Mouse (Mus musculus) frontal cortex, adult 2 months (tissue): Measurements from ENCODE around the gene Mdk. TPM values are rescaled to one million over a fixed set of nuclear protein-coding genes. Genes with fewer than 3 reads are reported as not detected.

Source experiments
- DNase-seq, 2 experiments: peaks; one replicate each; pipeline ENCODE4 v3.0.0; 2022; ENCODE audit warnings: low spot score in 1 of 2; ENCODE audit errors: extremely low spot score in 1 of 2
- polyA plus RNA-seq: library from polyadenylated mRNA; depleted of rRNA; stranded (reverse); fragments of >200 nt; gene quantifications from 2 replicates; pipeline ENCODE4 v1.2.3, GENCODE M21; 2012

The Mdk gene
- polyA plus RNA-seq, 1 experiment = 53.6 TPM

DNA sequence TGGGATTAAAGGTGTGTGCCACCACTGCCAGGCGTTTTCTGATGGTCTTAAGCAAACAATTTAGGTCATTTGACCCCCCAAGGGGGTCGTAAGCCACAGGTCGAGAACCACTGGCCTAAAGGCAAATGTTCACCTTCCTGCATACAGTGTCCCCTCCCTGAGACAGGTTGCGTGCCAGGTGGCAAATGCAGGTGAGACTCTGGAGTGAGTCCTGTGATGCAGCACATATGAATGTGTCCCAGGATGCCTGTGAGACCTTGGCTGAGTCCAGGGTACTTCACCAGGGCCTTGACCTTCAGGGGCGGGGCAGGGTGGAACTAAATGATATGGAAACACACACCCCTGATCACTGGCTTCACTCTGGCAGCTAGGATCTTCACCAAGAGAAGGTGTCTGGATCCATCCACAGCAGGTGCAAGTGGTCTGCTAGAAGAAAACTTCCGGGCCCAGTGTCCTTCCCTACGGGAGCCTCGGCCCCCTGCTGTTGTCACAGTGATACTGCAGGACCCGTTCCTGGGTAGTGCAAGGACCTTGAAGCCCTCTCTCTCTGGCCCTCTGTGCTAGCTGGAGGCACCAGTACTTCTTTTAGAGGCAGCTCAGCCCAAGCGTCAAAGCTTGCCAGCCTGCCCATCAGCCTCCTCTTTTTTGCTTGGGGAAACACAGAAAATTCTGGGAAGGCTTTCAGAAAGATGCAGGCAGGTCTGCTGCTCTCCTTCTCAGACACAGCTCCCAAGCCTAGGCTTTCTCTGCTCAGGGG is 26.8 kb upstream of the Mdk start:
- peak in 1 of 2 experiments; percentile 71 for DNase-seq

- no peak for DNase-seq
Observed at GRCm38 (mm10) chr2:91958049-91958448, 26.0 kb upstream of the Mdk start.

DNA sequence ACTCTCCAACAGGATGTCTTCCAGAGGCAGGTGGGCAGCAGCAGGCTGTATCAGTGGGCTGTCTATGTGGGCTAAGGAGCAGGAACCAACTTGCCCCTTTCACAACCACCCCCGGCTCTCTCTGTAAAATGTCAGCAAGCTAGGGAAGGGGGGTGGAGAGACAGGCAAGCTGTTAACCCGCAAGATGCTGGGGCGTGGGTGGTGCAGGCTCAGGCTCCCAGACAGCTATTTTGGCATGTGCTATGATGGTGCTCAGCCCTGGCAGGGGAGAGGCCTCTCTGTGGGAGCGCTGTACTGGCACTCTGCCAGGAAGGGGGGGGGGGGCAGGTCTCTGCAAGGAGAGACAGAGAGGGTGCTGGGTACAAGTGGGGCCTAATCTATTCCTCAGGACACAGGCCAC is 25.0 kb upstream of the Mdk start:
- peak; percentile 92 to 94 for DNase-seq

GRCm38 (mm10) chr2:91955875-91956274 is 23.8 kb upstream of the Mdk start:
- DNase-seq = no peak

- DNase-seq = no peak
Observed at GRCm38 (mm10) chr2:91955121-91955591, 23.1 kb upstream of the Mdk start.

DNA sequence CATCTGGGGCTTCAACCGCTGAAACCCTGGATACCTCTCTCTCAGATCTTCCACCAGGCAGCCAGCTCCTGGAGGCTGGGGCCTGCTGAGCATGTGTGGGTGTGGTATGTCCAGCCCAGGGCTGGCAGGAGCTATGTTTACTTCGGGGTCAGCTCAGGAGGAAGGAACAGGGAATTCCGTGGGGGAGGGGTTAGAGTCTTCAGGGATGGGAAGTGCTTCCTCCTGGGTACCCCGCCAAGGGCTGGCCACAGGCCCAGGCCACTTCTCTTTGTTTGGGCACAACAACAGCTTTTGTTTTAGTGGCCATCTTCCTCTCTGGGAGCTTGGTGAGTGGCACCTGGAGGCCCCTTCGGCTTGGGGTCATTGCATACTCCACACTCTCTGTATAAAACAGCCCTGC is 21.7 kb upstream of the Mdk start:
- DNase-seq = no peak

DNA sequence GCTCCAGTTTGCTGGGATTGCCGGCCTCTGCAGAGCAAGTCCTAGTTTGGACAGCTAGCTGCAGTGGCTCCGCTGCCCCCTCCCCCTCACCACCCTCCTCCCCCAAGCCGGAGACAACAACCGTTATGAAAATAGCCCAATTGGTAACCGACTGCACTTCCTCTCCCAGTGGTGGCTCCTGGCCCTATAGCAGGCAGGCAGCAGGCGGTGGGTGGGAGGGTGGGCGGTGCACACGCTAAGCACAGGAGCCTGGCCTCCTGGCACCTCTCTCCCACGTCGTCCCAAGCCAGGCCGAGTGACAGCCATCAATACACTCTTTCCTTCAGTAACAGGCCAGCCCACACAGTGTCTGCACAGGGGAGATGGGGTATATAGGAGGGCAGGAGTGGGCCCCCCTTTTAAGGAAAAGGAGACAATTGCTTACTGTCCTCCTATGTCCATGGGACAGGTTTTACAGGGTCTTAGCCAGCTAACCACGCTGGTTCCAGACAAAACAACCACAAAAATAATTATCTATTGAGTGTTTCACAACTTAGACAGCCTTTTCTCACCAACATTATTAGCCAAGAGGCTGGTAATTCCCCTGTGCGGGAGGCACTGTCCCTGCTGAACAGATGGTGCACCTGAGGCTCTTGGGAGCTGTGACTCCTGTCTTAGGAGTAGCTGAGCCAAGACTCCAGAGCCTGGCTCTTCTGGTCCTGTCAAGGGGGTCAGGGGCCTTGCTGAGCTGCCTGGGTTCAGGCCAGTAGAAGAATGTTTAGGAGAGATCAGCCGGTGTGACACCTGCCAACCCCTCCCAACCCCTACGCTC is 18.4 kb upstream of the Mdk start:
- DNase-seq = no peak

- DNase-seq = no peak
Observed at GRCm38 (mm10) chr2:91949411-91950274, 17.5 kb upstream of the Mdk start.

GRCm38 (mm10) chr2:91948792-91949241 is 16.7 kb upstream of the Mdk start:
- no peak for DNase-seq

GRCm38 (mm10) chr2:91948151-91948509 is 16.0 kb upstream of the Mdk start:
- DNase-seq = no peak

DNA sequence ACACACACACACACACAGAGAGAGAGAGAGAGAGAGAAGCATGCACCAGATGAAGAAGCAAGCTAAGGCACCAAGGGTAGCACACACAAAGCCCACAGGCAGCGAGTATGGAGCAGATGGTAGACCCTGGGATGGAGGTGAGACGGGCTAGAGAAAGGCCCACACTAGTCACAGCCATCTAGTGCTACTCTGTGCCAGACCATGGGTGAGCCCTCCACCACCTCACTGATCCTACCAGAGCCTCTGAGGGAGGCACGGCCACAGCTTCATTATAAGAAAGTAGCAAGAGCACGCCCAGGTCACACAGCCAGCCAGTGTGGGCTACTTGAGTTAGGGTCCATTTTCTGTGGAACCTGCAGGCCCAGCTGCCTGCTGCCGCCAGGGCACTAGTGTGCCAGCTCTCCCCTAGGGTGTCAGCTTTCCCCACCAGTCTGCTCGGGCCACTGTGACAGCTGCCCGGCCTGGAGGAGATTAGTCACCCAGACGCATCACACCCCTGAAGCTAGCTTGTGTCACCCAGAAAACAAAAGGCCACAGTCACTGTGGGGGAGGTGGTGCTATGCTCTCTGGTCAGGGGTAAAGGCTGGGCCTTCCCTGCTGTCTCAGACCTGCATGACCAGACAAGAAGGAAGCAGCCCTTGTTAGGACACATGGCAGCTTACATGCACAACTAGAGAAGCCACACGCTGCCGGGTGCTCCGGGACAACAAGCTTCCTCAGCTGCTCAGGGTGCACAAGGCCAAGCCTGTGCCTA is 15.5 kb upstream of the Mdk start:
- DNase-seq = no peak

DNA sequence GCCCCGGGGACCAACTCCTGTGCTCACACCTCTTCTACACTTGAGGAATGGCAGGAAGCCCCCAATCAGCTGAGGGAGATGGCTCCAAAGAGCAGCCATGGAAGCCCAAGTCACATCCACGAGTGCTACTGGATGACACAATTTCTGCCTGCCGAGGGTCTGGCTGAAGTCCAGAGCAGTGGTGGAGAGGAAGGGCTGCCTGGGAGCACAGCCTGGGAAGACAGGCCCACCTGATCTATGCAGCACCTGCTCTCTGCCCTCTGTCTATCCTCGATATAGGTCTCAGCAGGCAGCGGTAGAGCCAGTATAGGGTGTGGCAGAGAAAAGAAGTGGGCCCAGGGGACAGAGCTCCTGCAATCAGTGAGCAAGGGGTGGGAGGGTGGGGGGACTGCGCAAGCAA is 14.7 kb upstream of the Mdk start:
- DNase-seq = no peak

- no peak for DNase-seq
Observed at GRCm38 (mm10) chr2:91945483-91945882, 13.4 kb upstream of the Mdk start, which contains the start of gene Gm9821. Gm9821 (plus strand) TSS chr2:91945703.

DNA sequence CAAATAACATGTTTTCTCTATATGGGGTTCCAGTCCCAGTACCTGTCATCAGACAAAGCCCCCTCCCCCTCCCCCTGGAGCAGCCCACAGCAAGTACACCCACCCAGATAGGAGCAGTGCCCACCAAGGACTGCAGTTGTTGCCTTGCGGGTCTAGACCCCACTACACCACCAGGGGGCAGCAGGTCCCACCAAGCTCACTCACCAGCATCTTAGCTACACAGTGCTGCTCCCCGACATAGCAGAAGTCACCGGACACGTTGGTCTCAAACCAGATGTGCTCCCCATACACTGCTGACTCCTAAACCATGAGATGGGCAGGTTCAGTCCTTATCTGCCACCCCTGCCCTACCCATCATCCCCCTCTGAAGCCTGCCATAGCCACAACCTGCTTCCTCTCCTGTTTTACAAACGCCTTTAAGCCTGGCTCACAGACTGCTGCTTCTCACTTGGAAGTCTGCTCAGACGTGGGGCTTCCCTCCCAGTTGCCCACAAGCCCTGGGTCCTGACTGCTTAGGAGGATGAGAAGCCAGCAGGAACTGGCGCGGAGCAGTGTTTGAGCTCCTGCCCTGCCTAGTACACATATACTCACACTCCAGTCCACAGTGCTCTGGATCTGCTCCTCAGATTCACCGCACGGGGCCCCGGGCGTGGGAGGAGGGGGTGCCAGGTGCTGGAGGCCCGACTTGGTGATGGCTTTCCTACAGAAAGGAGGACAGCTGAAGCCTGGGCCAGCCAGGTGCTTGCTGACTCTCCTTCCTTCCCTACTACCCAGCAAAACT is 12.3 kb upstream of the Mdk start:
- DNase-seq = peak in 1 of 2 experiments; percentile 87

DNA sequence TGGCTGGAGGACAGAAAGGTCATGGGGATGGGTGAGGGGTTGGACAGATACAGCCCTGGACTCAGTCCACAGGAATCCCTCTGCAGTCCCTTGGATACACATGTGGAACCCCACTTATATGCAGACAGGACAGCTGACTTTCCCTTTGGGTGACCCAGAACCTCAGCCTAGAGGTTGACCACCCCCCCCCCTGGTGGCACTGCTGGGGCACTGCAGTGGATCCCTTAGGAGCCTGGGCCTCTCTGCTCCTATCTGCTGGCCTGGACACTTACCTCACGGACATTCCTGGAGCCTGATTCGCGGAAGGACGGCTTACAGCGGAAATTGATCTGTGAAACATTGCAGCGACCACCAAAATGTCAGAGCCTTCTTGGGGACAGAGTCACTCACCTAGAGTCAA is 10.3 kb upstream of the Mdk start:
- DNase-seq = no peak

DNA sequence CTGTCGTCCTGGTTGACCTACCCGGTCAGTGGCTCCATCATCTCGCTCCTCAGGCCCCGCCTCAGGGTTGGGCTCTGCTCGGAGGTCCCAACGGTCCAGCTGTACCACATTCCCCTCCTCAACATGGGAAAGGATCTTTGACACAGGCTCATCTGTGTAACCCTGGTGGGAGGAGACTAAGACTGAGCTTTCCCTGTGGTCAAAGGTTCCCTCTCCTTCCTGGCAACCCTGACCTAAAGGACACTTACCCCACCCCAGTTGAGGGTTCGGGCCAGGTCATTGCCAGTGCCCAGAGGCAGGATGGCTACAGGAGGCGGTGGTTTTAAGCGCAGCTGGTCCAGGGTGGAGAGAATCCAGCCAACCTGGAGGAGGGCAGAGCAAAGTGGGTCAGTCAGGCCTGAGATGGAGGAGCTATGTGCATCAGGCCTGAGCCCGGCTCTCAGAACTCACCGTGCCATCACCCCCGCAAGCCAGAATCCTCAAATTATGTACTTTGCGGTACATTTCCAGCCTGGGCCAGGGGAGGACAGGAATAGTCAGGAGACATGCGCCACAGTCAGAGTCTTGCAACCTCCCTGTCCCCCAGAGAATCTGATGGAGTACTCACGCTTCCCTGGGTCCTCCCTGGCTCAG is 7.3 kb upstream of the Mdk start:
- DNase-seq = no peak

- DNase-seq = peak in 1 of 2 experiments; percentile 75
Observed at GRCm38 (mm10) chr2:91936154-91936553, 4.1 kb upstream of the Mdk start.

DNA sequence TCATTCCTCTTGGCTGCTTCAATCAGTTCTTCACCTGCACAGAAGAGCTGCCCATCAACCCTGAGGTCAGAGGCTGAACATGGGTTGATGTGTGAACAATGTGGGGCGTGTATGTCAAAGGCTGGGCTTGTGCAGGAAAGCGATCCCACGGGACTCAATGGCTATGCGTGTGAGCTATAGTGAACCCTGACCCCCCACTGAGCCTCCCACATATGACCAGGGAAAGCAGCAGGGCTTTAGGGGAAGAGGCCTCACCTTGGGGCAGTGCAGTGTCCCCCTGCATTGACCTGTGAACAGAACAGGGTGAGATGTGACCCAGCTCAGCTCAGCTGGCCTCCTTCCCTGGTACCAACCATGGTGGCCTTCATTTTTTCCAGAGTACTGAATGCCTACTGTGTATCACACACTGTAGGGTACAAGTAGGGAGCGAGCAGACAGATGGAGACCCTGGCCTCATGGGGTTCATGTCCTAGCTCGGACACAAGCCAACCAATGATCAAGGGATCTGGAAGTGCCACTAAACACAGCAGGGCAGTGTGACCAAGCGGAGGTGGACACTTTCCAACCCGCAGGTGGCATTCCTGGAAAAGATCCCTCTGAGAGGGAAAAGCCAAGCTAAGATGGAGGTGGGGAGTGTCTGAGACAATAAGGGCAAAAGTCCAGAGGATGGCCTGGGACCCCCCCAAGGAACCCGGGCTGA is 2.9 kb upstream of the Mdk start:
- no peak for DNase-seq
